Mouse (Mus musculus) Muller cell, postnatal 12 days (primary cell): ENCODE data around the gene Neu1.
A peak's percentile ranks its signal among the peaks of the same experiment; 100 is the strongest.
"Not testable (repeated sequence)": the region's sequence is repeated elsewhere in the genome, so short reads cannot be mapped to it uniquely, and the experiment has no call there.

ENCODE experiments used
- DNase-seq: peaks from one replicate; pipeline ENCODE4 v3.0.0-alpha.2; 2015; ENCODE audit errors: inconsistent ontology term

Neu1 gene

DNA sequence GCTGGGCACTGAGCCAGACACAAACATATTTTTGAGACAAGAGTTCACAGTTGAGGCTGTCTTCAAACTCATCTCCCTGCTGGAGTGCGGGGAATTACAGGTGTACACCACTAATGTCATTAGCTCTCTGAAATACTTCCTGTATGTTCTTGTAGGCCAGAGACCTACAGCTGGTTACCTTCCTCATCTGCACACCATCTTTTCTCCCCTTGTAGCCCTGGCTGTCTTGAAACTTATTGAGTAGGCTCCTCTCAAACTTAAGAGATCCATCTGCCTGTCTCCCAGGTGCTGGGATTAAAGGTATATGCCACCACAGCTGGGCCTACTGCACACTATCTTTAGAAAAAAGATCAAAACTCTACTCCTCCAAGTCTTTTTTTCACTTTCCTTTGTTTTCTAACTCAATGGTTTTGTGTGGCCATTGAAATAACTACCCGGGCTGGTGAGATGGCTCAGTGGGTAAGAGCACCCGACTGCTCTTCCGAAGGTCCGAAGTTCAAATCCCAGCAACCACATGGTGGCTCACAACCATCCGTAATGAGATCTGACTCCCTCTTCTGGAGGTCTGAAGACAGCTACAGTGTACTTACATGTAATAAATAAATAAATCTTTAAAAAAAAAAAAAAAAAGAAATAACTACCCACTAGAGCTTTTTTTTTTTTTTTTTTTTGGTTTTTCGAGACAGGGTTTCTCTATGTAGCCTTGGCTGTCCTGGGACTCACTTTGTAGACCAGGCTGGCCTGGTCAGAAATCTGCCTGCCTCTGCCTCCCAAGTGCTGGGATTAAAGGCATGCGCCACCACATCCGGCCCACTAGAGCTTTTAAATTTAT lies 17.9 kb downstream of the Neu1 start:
- not testable (repeated sequence) for DNase-seq

DNA sequence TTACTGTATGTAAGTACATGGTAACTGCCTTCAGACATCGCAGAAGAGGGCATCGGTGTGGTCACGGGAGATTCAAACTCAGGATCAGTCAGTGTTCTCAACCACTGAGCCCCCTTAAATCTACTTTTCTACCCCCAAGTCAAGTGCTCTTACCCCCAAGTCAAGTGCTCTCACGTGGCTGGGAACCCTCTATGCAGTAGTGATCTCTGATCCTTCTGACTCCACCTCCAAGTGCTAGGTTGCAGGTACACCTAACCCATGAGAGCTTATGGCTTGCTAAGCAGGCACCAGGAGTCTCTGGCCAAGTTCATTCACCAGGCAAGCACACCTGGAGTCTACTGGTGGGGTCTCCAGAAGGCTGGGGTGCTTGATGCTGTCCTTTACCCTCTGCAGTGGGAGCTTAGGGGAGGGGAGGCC lies 18.5 kb downstream of the Neu1 start:
- no peak for DNase-seq

DNA sequence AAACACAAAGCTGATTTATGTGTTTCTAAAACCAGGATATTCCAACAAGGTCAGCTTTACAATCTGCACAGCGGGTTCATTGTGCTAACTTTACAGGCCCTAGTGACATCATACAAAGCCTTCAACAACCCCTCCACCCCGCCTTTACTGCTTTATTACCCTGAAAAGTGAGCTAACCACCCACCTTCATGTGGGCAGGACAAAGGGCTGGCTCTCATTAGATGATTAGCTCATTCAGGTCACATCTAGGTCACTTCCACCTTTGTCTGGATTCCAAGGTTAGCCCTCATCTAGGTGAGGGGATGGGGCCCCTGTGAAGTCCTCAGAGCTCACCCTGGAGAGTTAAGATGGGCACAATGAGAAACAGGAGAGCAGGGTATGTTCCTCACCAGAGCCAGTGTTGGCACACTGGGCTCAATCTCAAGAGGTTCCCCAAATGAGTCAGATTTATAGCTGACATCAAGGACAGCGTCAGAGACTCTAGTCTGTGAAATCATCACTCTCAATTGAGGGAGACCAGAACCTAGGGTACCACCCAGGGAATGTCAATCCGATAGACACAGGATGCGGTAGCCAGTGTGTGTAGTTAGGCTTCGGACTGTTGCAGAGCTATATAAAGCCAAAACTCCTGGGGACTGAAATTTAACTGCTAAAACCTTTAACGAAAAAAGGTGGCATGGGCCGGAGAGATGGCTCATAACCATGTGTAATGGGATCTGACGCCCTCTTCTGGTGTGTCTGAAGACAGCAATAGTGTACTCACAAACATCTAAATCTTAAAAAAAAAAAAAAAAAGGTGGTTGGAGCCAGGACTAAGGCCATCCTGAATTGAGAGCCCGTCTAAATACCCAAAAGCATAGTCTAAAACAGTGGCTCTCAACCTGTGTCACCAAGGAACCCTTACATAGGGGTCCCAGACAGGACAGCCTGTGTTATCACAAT lies 19.7 kb downstream of the Neu1 start:
- no peak for DNase-seq

DNA sequence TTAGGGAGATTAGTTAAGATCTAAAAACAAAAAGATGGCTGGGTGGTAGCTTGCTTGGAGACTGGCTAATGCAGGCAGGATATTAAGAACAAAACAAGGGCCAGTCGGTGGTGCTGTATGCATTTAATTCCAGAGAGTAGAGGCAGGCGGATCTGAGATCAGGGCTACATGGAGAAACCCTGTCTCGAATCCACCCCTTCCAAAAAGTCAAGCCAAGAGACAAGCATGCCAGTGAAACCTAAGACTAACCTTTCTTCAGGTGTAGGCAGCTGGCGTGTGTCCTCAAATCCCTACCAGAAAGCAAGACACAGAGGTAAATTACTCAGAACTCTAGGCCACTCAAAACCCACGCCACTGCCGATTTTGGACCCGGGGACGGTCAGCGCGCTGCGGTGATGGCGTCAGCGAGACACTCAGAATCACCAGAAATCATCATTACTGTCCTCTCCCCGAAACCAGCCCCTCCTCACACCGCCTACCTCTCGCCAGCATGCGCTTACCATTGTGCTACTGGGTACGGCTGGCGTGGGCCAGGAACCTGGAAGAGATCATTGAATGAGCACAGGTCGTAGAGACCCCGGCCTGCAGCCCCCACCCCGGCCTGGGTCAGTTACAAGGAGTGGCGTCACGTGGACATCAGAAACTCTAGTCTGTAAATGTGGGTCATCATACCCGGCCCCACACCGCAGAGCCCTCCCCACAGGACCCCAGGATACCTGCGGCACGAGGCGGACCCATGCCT lies 20.8 kb downstream of the Neu1 start:
- no peak for DNase-seq

DNA sequence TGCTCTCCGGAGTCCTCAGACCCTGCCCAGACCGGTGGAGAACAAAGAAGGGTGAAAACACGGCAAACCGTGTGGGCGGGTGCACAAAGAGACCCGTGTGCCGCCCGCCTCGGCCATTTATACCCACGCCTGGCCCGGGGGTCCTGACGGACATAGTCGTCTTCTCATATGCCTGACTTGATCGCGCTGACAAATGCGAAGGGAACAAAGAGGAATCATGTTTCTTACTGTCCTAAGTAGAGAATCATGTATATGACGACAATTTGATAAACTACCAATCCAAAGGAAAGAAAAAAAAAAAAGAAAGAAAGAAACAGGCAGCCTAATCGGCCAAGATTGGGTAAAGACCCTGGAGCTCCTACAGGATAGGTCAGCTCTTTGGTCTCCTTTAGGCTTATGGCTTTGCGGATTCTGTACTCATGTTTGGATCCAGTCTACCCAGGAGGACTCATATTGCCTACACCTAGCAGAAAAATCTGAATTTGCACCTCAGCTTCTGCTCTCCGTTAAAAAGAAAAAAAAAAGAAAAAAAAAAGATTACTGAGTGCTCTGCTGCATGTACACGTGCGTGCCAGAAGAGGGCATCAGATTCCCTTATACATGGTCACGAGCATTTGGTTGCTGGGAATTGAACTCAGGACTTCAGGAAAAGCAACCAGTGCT lies 21.5 kb downstream of the Neu1 start:
- peak; percentile 85 for DNase-seq

DNA sequence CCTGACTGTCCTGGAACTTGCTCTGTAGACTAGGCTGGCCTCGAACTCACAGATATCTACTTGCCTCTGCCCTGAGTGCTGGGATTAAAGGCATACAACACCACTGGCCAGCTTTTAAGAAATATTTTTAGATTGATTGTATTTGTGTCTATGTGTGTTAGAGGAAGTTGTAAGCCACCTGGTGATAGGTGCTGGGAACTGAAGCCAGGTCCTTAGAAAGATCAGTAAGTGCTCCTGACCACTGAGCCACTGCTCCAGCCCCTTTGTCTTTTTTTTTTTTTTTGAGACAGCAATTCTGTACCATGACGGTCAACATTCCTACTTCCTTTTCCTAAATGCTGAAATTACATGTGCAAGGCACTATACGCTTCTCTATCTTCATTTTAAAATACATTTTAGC lies 22.2 kb downstream of the Neu1 start:
- no peak for DNase-seq

DNA sequence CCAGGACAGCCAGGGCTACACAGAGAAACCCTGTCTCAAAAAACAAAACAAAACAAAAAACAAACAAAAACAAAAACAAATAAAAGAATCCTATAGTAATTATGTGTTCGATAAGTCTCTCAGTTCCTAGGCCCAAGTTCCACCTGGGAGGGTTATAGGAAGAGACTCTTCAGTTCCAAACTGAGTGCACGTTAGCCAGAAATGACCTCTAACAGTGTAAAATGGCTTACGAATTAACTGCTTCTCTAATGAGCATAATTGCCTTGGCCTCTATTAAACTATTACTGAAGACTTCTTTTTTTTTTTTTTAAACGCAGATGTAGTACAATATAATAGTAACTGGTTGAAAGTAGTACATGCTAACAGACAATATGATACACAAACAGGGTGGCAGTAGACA lies 22.9 kb downstream of the Neu1 start:
- no peak for DNase-seq

DNA sequence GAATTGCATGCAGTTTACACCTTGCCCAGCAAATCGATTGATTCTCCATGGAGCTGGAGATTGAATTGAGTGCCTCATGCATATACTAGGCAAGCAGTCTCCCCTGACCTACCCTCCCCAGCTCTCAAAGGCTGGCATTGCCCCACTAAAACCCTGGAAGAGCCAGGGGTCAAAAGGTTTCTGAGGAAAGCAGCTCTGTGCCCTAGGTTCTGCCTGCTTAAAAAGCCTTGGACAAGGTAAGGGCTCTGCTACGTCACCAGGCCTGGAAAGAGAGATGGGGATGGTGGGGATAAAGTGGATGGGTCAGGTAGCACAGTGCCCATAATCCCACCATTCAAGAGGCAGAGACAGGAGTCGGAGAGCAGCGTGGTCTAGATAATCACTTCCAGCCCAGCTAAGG lies 23.8 kb downstream of the Neu1 start:
- no peak for DNase-seq

DNA sequence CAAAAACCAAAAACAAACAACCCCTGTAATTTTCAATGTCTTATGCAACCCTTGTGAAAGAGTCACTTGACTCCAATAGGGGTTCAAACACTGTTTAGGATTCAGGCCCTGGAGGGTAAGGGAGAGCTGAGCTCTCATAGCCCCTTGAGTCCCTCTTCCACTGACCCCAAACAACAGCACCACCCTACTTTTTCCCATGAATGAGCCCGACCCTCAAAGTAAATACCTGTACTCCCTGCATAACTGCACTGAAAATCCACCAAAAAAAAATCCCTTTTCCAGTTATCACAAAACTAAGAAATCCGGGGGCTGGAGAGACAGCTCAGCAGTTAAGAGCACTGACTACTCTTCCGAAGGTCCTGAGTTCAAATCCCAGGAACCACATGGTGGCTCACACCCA lies 24.8 kb downstream of the Neu1 start:
- no peak for DNase-seq

DNA sequence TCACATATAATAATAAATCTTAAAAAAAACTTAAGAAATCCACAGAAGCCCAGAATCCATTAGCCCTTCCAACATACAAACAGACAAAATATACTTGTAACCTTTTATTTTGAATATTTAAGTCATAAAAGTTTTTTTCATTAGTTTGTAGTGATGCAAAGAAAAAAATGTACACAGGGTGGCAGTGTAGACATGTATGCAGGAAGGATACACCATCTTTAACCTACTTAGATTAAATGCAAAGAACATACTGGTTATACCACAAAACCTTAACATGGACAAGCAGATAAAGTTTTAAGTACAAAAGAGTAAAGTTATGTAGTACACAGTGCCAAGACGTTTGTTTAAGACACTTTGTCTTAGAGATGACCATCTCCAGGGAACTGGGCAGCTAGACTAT lies 25.3 kb downstream of the Neu1 start:
- no peak for DNase-seq

DNA sequence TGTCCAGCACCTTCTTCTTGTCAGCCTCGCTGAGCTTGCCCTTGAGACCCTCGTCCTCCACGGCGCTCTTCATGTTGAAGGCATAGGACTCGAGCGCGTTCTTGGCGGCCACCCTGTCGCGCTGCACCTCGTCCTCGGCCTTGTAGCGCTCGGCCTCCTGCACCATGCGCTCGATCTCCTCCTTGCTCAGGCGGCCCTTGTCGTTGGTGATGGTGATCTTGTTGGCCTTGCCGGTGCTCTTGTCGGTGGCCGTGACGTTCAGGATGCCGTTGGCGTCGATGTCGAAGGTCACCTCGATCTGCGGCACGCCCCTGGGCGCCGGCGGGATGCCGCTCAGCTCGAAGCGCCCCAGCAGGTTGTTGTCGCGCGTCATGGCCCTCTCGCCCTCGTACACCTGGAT lies 26.2 kb downstream of the Neu1 start:
- DNase-seq: not testable (repeated sequence)

DNA sequence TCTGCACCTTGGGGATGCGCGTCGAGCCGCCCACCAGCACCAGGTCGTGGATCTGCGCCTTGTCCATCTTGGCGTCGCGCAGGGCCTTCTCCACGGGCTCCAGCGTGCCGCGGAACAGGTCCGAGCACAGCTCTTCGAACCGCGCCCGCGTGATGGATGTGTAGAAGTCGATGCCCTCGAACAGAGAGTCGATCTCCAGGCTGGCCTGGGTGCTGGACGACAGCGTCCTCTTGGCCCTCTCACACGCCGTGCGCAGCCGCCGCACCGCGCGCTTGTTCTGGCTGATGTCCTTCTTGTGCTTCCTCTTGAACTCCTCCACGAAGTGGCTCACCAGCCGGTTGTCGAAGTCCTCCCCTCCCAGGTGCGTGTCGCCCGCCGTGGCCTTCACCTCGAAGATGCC lies 26.9 kb downstream of the Neu1 start:
- not testable (repeated sequence) for DNase-seq

DNA sequence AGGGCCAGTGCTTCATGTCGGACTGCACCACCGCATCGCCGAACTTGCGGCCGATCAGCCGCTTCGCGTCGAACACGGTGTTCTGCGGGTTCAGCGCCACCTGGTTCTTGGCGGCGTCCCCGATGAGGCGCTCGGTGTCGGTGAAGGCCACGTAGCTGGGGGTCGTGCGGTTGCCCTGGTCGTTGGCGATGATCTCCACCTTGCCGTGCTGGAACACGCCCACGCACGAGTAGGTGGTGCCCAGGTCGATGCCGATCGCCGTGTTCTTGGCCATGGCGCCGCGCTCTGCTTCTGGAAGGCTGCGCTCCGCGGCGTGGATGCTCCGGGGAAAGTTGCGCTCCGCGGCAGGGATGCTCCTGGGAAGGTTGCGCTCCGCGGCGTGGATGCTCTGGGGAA lies 27.7 kb downstream of the Neu1 start:
- DNase-seq: not testable (repeated sequence)

DNA sequence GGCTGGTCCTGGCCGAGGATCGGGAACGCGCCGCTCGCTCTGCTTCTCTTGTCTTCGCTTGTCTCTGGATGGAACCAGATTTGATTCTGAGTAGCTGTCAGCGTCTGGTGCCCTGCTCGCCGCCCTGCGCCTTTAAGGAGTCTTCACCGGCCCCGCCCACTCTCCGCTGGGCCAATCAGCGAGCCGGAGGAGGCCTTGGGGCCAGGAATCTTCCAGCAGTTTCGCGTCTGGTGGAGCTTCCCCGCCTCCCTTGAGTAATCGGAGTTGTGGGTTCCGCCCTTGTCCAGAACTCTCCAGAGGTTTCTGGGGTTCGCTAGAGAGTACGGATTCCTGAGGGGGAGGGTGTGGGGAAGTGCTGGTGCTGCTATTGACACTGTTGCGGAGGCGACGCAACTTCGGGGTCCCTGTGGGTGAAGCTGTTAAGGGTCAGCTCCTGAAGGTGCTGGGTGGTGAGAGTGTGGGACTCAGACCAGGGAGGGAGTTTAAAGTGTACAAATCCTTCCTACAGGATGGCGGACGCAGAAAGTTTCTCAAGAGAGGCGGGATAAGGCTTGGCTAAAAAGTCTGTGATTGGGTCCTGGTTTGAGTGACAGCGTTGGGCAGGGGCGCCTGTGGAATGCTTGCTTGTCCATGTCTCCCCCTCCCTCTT lies 28.2 kb downstream of the Neu1 start, which contains the start of gene Hspa1b:
TSS of gene Hspa1b (minus strand) at position 109 of the 649 bp plus-strand sequence.
- peak; percentile 90 for DNase-seq

DNA sequence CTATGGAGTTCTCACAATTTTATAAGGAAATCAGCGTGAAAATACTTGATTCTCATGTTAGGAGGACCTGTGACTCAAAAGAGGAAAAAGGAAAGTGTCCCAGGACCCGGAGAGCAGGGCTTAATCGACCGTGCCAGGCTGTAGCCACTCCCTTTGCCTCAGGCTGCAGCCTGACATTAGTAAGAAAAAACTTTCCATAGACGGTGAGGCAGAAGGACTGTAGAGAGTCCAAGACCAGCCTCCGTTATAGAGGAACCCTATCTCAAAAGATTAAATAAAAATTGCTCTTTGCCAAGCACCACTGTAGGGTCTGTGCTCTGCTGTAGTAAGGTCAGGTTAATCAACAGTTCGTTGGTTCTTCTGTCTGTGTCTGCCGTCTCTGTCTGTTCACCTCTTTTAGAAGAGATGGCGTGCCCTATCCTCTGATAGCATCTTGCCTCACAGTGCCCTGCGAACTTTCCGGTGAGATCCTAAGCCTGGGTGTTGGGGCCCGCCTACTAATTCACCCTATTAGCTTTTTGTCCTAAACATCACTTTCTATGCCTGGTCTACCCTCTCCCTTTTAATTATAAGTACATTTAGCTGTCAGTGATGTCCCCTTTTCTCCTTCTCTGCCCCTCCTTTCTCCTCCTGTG lies 28.9 kb downstream of the Neu1 start:
- no peak for DNase-seq

DNA sequence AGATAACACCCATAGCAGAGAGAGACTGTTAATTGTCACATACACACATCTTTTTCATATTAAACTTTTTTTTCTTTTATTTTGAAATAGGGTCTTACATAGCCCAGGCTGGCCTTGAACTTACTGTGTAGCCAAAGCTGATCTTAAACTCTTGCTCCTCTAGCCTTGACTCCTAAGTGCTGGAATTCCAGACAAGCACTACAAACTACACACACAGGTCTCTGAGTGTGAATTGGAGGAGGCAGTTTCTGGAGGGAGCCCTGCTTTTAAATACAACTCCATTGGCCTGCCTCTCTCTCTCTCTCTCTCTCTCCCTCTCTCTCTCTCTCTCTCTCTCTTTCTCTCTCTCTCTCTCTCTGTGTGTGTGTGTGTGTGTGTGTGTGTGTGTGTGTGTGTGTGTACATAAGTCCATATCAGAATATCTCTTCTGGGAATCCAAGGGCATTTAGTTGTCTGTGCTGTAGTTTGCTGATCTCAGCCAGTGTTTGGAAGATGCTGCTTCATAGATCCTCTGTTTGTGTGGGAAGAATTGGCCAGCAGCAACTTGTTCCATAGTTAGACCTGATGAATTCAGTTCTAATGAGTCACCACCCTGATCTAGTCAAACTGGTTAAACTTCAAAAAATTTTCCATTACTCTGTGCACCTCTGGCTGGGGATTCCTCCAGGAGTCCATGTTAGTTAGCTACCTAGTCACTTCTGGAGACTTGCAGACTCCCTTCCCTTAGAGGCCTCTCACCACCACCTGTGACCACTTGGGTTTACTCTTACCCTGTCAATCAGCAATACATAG lies 29.8 kb downstream of the Neu1 start:
- DNase-seq: peak; percentile 63

DNA sequence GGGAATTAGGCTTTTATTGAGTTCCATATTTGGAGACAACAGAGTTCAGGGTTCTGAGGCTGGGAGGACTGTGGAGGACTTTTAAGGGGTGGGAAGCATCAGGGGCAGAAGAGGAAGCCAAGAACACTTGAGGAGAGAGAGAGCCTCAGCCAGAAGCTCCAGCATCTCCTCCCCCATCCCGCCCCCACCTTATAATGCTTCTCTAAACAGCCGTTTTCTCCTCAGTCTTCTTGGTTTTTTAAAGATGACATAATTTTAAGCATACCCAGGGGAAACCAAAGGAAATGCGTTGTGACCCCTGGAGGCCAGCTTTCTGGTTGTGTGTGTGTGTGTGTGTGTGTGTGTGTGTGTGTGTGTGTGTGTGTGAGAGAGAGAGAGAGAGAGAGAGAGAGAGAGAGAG lies 31.1 kb downstream of the Neu1 start:
- no peak for DNase-seq

DNA sequence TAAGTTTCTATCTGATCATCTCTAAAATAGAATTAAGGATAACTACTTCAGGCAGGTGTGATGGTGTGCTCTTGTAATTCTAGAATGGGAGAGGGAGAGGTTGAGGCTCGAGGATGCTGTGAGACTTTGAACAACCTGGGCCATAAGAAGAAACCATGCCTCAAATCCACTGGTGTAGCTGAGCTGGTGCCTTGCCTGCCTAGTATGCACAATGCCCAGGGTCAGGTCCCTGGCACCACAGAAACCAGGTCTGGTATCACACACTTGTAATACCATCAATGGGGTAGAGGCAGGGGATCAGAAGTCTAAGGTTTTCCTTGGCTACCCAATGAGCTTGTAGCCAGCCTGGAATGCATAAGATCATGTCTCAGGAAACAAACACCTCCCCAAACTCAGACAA lies 31.8 kb downstream of the Neu1 start:
- no peak for DNase-seq

DNA sequence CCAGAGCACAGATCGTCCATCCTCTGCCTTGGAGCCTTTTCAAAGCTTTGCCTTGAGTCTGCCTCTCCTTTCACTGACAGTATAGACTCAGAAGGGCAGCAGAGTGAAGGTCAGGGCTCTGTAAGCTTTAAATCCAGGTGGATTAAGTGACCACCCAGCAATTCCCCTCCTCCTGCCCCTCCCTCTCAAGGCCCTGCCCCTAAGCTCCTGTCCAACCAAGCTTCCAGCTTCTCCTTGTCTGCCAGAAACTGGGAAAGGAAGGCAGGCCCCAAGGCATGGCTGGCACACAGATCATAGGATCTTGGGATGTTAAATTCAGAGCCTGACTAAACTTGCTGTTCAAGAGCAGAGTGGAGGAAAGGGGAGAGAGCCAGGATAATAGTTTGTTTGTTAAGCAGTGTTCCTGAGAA lies 33.6 kb downstream of the Neu1 start:
- DNase-seq: no peak

DNA sequence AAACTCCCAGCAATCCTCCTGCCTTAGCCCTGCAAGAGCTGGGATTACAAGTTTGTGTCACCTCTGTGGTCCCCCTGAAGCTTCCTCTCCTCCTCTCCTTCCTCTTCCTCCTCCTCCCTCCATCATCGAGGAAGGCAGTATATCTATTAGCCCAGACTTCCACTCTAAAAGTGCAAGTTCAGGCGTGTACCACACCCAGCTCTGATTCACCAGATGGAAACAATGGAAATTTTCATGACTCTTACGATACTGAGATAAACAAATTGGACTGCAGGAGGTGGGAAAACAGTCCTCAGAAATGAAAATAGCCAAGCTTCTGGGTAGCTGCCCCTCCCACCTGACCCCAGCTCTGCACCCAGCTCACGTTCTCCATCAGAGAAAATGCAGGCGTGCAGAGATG lies 34.6 kb downstream of the Neu1 start:
- DNase-seq: no peak
